Mouse (Mus musculus): ENCODE results near the gene Marc2. TPM values are rescaled to one million over a fixed set of nuclear protein-coding genes. Genes with fewer than 3 reads are reported as not detected.

The Marc2 gene
- polyA plus RNA-seq, 1 experiment from 2014 or later: 115 TPM

DNA sequence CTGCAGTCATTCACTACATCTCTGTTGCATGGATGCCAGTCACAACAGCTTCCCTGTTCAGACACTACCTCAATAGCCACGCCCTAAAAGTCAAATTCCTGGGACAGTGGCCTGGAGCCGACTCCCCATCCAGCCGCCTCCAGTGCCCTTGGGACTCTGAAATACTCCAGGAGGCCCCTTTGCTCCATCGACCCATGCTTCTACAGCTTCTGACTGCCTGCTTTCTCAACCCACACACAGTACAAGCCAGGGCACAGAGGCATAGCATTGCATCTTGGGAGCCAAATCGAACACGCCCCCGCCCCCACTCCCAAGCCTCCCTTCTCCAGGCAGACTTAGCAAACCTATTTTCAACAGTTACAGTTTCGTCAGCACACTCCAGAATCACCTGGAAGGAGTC lies 16.4 kb downstream of the Marc2 start:
- no peaks in the 10 kb centered on the region for H3K27me3 ChIP-seq
- H3K36me3 ChIP-seq: peaks cover 44% of the 10 kb centered on the region
- no peak overlapping the region for H3K4me3 ChIP-seq
- no peak overlapping the region for H3K4me2 ChIP-seq
- peaks cover 9% of the 10 kb centered on the region for H3K4me1 ChIP-seq (replicated peaks)
- 74% methylated on average over 8 of the region's 8 CpGs for WGBS
- H3K27ac ChIP-seq: no peak overlapping the region
- ATAC-seq (replicated peaks; ENCODE audit: insufficient number of reproducible peaks, insufficient read depth, low FRiP score, low read depth): no peak
- no peak overlapping the region for H3K9ac ChIP-seq
- H3K9me3 ChIP-seq (replicated peaks): no peaks in the 10 kb centered on the region

DNA sequence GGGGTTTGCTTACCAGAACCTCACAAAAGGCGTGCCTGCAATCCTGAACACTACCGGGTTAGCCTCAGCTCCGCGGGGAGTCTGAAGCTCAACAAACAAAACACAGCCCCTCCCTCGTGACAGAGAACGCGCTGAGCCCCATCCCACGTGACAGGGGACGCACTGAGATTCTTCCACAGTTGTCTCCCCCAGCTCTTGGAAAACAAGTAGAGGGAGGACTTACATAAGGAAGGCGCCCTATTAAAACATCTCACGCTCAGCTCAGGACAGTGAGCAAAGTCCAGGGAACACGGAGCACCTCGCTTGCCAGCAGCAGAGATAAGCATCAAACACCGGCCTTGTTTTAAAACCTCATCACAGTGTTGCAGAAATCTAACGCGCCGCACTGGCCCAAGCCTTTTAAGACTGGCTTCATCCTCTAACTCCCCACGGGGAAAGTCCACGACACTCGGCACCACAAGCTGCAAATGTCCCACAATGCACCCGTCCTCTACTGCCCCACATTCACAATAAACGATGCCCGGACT lies 19.0 kb downstream of the Marc2 start:
- Histone ChIP-seq H3K9me3 (replicated peaks) (no peaks in the 10 kb centered on the region), H3K27ac (no peak overlapping the region), H3K4me2 (peak overlapping the region; percentile 52), H3K27me3 (no peaks in the 10 kb centered on the region), H3K36me3 (peaks cover 26% of the 10 kb centered on the region), H3K9ac (0 out of 2 replicates have a peak overlapping the region, but pooled peaks have one; percentile 38), H3K4me1 (replicated peaks) (peaks cover 17% of the 10 kb centered on the region), H3K4me3 (peak overlapping the region; percentile 36)
- no peak for ATAC-seq (replicated peaks; ENCODE audit: insufficient number of reproducible peaks, insufficient read depth, low FRiP score, low read depth)
- 30% methylated on average over 23 of the region's 23 CpGs for WGBS

DNA sequence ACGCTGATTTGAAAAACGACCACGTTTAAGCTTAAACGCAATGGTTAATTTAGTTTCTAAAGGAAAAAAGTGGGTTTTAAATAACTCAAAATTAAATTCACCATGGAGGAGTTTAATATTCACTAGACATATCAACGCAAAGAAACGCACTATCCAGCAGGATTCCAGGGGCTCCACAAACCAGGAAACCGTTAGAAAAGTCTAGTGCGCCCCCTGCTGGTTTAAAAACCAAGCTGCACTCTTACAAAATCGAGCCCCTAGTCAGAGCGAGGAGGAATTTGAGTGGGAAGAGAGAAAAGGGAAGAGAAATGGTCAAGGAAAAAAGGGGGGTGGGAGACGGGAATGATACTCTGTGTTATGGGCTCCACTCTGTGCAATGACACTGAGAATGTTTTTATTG lies 21.2 kb downstream of the Marc2 start:
- ATAC-seq (replicated peaks; ENCODE audit: insufficient number of reproducible peaks, insufficient read depth, low FRiP score, low read depth): no peak; the same call in 1 of the 2 replicates
- whole genome bisulfite sequencing: 18% methylated on average over 11 of the region's 11 CpGs
- Histone ChIP-seq H3K4me3 (no peak overlapping the region), H3K27ac (0 out of 2 replicates have a peak overlapping the region, but pooled peaks have one; percentile 28), H3K4me1 (replicated peaks) (peaks cover 17% of the 10 kb centered on the region), H3K27me3 (no peaks in the 10 kb centered on the region), H3K36me3 (peaks cover 11% of the 10 kb centered on the region), H3K4me2 (peak overlapping the region; percentile 52), H3K9me3 (replicated peaks) (no peaks in the 10 kb centered on the region), H3K9ac (no peak overlapping the region)

GRCm38 (mm10) chr1:184824439-184824851 lies 21.8 kb downstream of the Marc2 start:
- H3K4me1 ChIP-seq (replicated peaks): peaks cover 17% of the 10 kb centered on the region
- peak overlapping the region; percentile 52 for H3K4me2 ChIP-seq
- no peak overlapping the region for H3K9ac ChIP-seq
- ATAC-seq (replicated peaks; ENCODE audit: insufficient number of reproducible peaks, insufficient read depth, low FRiP score, low read depth): peak; percentile 76
- H3K36me3 ChIP-seq: peaks cover 9% of the 10 kb centered on the region; the same call in 1 of the 2 replicates
- H3K27me3 ChIP-seq: no peaks in the 10 kb centered on the region
- H3K9me3 ChIP-seq (replicated peaks): no peaks in the 10 kb centered on the region
- H3K27ac ChIP-seq: peak overlapping the region; percentile 28; the same call in 1 of the 2 replicates
- WGBS: 1% methylated on average over 12 of the region's 12 CpGs
- H3K4me3 ChIP-seq: peak overlapping the region; percentile 10; the same call in 1 of the 2 replicates

- ATAC-seq (replicated peaks; ENCODE audit: insufficient number of reproducible peaks, insufficient read depth, low FRiP score, low read depth): no peak
- Histone ChIP-seq H3K36me3 (peaks cover 26% of the 10 kb centered on the region), H3K27ac (no peak overlapping the region), H3K4me3 (no peak overlapping the region), H3K4me2 (no peak overlapping the region), H3K9me3 (replicated peaks) (no peaks in the 10 kb centered on the region), H3K27me3 (no peaks in the 10 kb centered on the region), H3K4me1 (replicated peaks) (peaks cover 17% of the 10 kb centered on the region), H3K9ac (no peak overlapping the region)
- WGBS: 26% methylated on average over 11 of the region's 11 CpGs
Observed at GRCm38 (mm10) chr1:184822678-184823077, 23.6 kb downstream of the Marc2 start.

GRCm38 (mm10) chr1:184817768-184818167 lies 28.5 kb downstream of the Marc2 start:
- 81% methylated on average over 6 of the region's 6 CpGs for WGBS
- H3K4me2 ChIP-seq: no peak overlapping the region

GRCm38 (mm10) chr1:184811716-184812250 lies 34.5 kb downstream of the Marc2 start:
- ATAC-seq (replicated peaks; ENCODE audit: insufficient number of reproducible peaks, insufficient read depth, low FRiP score, low read depth): no peak
- peaks cover 8% of the 10 kb centered on the region; the same call in 1 of the 2 replicates for H3K36me3 ChIP-seq

More at GRCm38 (mm10) chr1:184817768-184818167, 28.5 kb downstream of the Marc2 start:
- Histone ChIP-seq H3K9ac (no peak overlapping the region), H3K27me3 (no peaks in the 10 kb centered on the region), H3K4me3 (no peak overlapping the region), H3K4me1 (replicated peaks) (no peaks in the 10 kb centered on the region), H3K27ac (no peak overlapping the region), H3K9me3 (replicated peaks) (no peaks in the 10 kb centered on the region), H3K36me3 (peaks cover 32% of the 10 kb centered on the region)
- no peak for ATAC-seq (replicated peaks; ENCODE audit: insufficient number of reproducible peaks, insufficient read depth, low FRiP score, low read depth)

DNA sequence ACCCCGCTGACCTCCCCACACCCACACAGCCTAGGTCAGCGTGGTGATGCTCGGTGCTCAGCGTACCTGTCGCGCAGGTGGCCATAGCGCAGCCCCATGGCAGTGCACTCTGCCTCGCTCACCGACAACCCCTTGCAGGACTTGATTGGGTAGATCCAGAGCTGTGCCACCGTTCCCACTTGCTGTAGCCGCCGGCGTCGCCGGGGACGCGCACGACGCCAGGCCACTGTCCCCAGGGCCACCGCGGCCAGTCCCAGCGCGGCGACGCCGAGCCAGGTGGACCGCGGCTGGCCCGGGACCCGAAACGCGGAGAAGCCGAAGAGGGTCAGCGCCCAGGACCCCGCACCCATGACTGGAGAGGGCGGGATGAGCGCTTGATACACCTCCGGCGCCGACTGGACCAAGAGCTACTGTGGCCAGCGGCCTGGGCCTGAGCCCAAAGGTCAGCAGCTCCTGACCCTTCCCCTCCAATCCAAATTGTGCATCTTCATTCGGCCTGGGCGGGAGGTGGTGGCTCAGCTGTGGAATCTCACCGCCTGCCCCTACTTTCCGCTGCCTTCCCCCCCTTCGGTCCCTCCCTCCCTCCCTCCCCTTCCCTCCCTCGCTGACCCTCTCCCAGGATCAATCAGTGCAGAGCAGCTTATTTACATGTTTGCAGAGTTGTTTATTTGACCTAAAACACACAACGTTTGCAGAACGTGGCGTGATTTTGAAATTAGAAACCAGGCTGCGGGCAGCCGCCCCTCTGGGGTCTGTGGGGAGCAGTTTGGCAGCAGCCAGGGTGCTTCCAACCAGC lies 35.3 kb downstream of the Marc2 start, which contains the start of gene Marc1:
TSS of gene Marc1 (minus strand) at position 534 of the 796 bp plus-strand sequence.
- ATAC-seq (replicated peaks; ENCODE audit: insufficient number of reproducible peaks, insufficient read depth, low FRiP score, low read depth): no peak
- H3K27ac ChIP-seq: no peak within 1 kb of the TSS

More at GRCm38 (mm10) chr1:184811716-184812250, 34.5 kb downstream of the Marc2 start:
- peaks cover 34% of the 10 kb centered on the region for H3K27me3 ChIP-seq
- no peak overlapping the region for H3K9ac ChIP-seq
- no peak overlapping the region for H3K27ac ChIP-seq
- H3K9me3 ChIP-seq (replicated peaks): no peaks in the 10 kb centered on the region
- H3K4me1 ChIP-seq (replicated peaks): peaks cover 8% of the 10 kb centered on the region
- no peak overlapping the region for H3K4me2 ChIP-seq
- H3K4me3 ChIP-seq: no peak overlapping the region
- WGBS: 71% methylated on average over 8 of the region's 8 CpGs

GRCm38 (mm10) chr1:184809578-184810001 lies 36.7 kb downstream of the Marc2 start:
- 84% methylated on average over 6 of the region's 6 CpGs for WGBS
- Histone ChIP-seq H3K9me3 (replicated peaks) (no peaks in the 10 kb centered on the region), H3K27me3 (peaks cover 34% of the 10 kb centered on the region), H3K36me3 (peaks cover 8% of the 10 kb centered on the region; the same call in 1 of the 2 replicates), H3K4me1 (replicated peaks) (peaks cover 8% of the 10 kb centered on the region), H3K4me3 (no peak overlapping the region), H3K4me2 (no peak overlapping the region), H3K9ac (no peak overlapping the region), H3K27ac (no peak overlapping the region)
- ATAC-seq (replicated peaks; ENCODE audit: insufficient number of reproducible peaks, insufficient read depth, low FRiP score, low read depth): no peak

More for the DNA sequence above, 35.3 kb downstream of the Marc2 start, which contains the start of gene Marc1:
- Histone ChIP-seq H3K27me3 (peaks cover 34% of the 10 kb centered on the region), H3K9ac (peak within 1 kb of the TSS; percentile 40), H3K9me3 (replicated peaks) (no peaks in the 10 kb centered on the region), H3K4me1 (replicated peaks) (peaks cover 8% of the 10 kb centered on the region), H3K4me2 (peak within 1 kb of the TSS; percentile 70), H3K36me3 (peaks cover 8% of the 10 kb centered on the region; the same call in 1 of the 2 replicates), H3K4me3 (peak within 1 kb of the TSS; percentile 39)
- 9% methylated on average over 52 of the region's 52 CpGs for WGBS

DNA sequence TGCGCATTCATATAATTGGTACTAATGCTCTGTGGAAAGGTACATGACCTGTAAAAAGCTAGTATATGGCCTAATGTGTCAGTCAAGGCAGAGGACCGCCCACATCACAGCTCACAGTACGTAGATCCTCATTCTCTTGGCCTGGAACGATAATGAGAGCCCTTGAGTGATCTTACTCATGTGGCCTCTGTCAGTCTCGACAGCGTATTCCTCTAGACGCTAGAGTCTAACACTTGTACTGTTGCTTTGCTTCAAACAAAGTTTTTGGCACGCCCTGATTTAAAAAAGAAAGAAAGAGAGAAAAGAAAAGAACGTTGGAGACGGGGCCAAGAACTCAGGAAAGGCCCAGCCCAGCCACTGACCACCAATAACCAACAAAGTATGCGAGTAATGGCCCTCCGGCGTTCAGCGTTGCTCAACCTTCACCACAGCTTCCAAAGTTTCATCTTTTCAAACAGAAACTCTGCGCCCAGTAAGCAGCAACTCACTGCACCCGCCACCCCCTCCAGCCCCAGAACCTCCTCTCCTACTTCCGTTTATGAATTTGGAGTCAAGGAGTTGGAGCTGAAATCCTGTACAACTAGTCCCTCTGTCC lies 37.7 kb downstream of the Marc2 start:
- Histone ChIP-seq H3K27me3 (peaks cover 34% of the 10 kb centered on the region), H3K9me3 (replicated peaks) (no peaks in the 10 kb centered on the region), H3K27ac (no peak overlapping the region), H3K9ac (no peak overlapping the region), H3K36me3 (peaks cover 8% of the 10 kb centered on the region; the same call in 1 of the 2 replicates), H3K4me1 (replicated peaks) (peaks cover 8% of the 10 kb centered on the region), H3K4me3 (no peak overlapping the region), H3K4me2 (no peak overlapping the region)
- no peak for ATAC-seq (replicated peaks; ENCODE audit: insufficient number of reproducible peaks, insufficient read depth, low FRiP score, low read depth)
- WGBS: 84% methylated on average over 17 of the region's 17 CpGs

Data from heart, embryonic 15.5 days (tissue).